Mouse (Mus musculus): ENCODE measurements around the gene Agrn. TPM values are rescaled to one million over a fixed set of nuclear protein-coding genes. Genes with fewer than 3 reads are reported as not detected.

The Agrn gene
- polyA plus RNA-seq, 1 experiment from 2014 or later = 83.7 TPM

DNA sequence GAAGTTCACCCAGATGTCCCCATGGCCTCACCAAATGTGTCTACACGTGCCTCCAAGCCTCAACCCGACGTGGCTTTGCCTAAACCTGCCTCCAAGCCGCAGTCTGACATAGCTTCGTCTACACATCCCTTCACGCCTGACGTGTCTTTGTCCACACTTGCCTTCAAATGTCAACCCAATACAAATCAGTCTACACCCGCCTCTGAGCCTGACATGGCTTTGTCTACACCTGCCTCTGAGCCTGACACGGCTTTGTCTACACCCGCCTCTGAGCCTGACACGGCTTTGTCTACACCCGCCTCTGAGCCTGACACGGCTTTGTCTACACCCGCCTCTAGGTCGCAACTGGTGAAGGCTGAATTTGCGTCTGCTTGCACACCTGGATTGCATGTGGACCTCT, 20.6 kb upstream of the Agrn start:
- Histone ChIP-seq H3K4me3 (no peak overlapping the region), H3K27ac (no peak overlapping the region), H3K4me1 (0 out of 2 replicates have a peak, but pooled peaks cover 5% of the 10 kb centered on the region), H3K27me3 (no peaks in the 10 kb centered on the region), H3K4me2 (no peak overlapping the region), H3K9ac (no peak overlapping the region), H3K36me3 (peaks cover 12% of the 10 kb centered on the region; the same call in 1 of the 2 replicates), H3K9me3 (no peaks in the 10 kb centered on the region)
- no peak for ATAC-seq (ENCODE audit: insufficient number of reproducible peaks, insufficient read depth, low FRiP score, low TSS enrichment, low read depth)
- 74% methylated on average over 16 of the region's 16 CpGs for WGBS

DNA sequence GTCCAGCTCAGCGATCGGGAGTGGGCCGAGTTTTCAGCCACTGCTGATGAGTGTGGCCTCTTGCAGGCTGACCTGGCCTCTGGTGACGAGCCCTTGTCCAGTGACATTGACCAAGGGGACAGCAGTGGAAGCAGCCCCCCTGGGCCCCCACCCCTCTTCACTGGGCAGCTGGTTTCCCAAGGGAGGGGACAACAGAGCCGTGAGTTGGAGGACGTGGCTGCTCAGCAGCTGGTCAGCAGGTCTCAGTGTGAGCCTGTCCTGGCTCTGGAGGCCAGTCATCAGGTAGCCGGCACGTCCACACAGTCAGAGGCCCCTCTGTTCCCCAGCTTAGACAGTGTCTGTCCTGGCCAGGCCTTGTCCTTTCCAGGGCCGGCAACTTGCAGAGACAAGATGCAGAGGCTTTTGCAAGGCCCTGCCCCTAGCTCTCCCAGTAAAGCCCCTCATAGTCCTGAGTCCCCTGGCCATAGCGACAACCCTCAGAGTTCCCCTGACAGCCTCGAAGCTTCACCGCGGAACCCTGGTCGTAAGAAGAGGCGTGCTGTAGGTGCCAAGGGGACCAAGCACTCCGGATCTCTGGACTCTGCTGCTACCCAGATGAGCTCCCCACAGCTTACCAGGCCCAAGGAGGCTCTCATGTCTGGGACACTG, 19.9 kb upstream of the Agrn start:
- H3K27ac ChIP-seq = no peak overlapping the region
- ATAC-seq (ENCODE audit: insufficient number of reproducible peaks, insufficient read depth, low FRiP score, low TSS enrichment, low read depth) = no peak

DNA sequence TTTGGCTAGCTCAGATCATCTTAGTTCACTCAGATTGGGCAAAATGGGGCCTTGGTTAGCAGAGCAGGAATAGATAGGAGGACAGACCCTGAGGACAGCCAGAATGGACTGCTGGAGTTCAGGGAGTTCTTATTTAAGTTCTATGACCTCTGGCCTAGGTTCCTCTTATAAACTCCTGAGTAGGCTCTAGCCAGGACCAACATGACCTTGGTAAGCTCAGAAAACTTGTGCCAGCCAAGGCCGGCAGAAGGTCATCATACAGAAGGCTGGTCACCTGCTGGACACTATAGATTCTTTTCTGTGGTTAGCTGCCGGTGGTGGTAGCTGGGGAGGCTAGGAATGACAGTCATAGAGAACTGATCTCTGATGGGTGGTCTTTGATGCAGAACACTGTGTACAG, 18.9 kb upstream of the Agrn start:
- Histone ChIP-seq H3K9me3 (no peaks in the 10 kb centered on the region), H3K4me2 (no peak overlapping the region), H3K9ac (no peak overlapping the region), H3K4me1 (0 out of 2 replicates have a peak, but pooled peaks cover 5% of the 10 kb centered on the region), H3K36me3 (no peaks in the 10 kb centered on the region), H3K27me3 (no peaks in the 10 kb centered on the region), H3K4me3 (no peak overlapping the region), H3K27ac (no peak overlapping the region)
- WGBS = 85% methylated on average over 2 of the region's 2 CpGs
- no peak for ATAC-seq (ENCODE audit: insufficient number of reproducible peaks, insufficient read depth, low FRiP score, low TSS enrichment, low read depth)

More for the DNA sequence above, 19.9 kb upstream of the Agrn start:
- Histone ChIP-seq H3K27me3 (no peaks in the 10 kb centered on the region), H3K4me3 (no peak overlapping the region), H3K4me1 (0 out of 2 replicates have a peak, but pooled peaks cover 5% of the 10 kb centered on the region), H3K4me2 (no peak overlapping the region), H3K9ac (no peak overlapping the region), H3K9me3 (no peaks in the 10 kb centered on the region), H3K36me3 (peaks cover 6% of the 10 kb centered on the region; the same call in 1 of the 2 replicates)
- 84% methylated on average over 16 of the region's 16 CpGs for WGBS

DNA sequence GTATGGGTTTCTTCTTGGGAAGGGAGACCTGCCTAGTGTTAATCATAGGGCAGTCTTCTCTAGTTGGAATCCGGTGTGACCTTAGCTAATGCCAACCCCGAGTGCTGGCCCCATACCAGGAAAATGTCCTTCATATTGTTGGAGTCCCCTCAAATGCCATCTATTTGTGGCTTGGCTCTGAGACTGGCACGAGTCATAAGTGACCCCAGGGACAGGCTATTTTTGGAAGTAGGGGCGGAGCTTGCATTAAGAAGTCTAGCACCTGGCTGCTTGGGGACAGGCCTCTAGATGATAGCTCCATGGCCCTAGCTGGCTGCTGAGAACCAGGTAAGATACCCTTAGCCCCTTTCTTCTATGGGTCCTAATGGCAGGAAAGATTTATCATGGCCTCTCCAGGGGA, 18.4 kb upstream of the Agrn start, which contains the start of gene Perm1:
TSS of gene Perm1 (plus strand) at position 220 of the 400 bp plus-strand sequence.
- ATAC-seq (ENCODE audit: insufficient number of reproducible peaks, insufficient read depth, low FRiP score, low TSS enrichment, low read depth) = no peak
- no peak within 1 kb of the TSS for H3K4me2 ChIP-seq
- 0 out of 2 replicates have a peak, but pooled peaks cover 5% of the 10 kb centered on the region for H3K4me1 ChIP-seq
- no peaks in the 10 kb centered on the region for H3K36me3 ChIP-seq
- no peak within 1 kb of the TSS for H3K4me3 ChIP-seq
- H3K9me3 ChIP-seq = no peaks in the 10 kb centered on the region
- no peak within 1 kb of the TSS for H3K27ac ChIP-seq
- no peaks in the 10 kb centered on the region for H3K27me3 ChIP-seq
- WGBS = 74% methylated on average over 4 of the region's 4 CpGs
- no peak within 1 kb of the TSS for H3K9ac ChIP-seq

DNA sequence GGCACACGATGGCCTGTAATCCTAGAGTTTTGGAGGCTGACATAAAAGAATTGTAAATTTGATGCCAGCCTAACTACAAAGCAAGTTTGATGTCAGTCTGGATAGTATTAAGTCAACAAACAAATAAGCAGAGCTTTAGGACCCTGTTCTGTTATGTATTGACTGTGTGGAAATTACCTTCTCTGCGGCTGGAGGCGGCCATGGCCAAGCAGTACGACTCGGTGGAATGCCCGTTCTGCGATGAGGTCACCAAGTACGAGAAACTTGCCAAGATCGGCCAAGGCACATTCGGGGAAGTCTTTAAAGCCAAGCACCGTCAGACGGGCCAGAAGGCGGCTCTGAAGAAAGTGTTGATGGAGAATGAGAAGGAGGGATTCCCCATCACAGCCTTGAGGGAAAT, 15.8 kb upstream of the Agrn start:
- 92% methylated on average over 13 of the region's 13 CpGs for WGBS
- Histone ChIP-seq H3K27me3 (no peaks in the 10 kb centered on the region), H3K4me2 (no peak overlapping the region), H3K4me3 (no peak overlapping the region), H3K27ac (no peak overlapping the region), H3K4me1 (0 out of 2 replicates have a peak, but pooled peaks cover 5% of the 10 kb centered on the region), H3K9ac (no peak overlapping the region), H3K9me3 (no peaks in the 10 kb centered on the region), H3K36me3 (no peaks in the 10 kb centered on the region)
- ATAC-seq (ENCODE audit: insufficient number of reproducible peaks, insufficient read depth, low FRiP score, low TSS enrichment, low read depth) = no peak

DNA sequence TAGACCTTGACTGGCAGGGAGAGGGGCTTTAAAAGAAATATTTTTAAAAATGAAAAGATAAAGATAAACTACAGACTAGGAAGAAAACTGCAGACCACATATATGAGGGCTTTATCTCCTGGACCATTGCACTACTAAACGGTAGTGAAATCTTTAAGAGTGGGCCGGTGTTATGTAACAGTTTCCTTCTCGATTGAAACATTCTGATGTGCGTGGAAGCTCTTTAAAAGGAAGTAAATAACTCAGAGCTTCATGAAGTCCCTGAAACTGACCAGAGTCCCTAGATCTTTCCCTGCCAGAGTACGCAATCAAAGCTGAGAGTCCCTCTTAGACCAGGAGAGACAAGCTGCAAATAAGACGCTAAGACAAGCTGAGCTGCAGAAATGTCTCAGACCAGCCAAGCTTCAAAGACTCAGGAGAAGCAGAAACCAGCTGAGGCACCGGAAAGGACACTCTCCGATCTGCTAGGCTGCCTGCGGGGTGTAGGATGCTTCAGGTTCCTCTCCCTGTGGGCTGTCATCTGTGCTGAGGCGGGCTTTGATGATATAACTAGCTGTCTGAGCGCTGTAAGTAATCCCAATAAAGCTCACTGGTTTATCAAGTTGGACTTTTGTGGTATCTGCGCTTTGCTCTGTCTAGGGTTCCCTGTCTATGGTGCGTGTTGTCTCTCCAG, 12.8 kb upstream of the Agrn start:
- no peak for ATAC-seq (ENCODE audit: insufficient number of reproducible peaks, insufficient read depth, low FRiP score, low TSS enrichment, low read depth)
- Histone ChIP-seq H3K27ac (no peak overlapping the region), H3K4me2 (no peak overlapping the region), H3K4me1 (no peaks in the 10 kb centered on the region), H3K4me3 (no peak overlapping the region), H3K36me3 (no peaks in the 10 kb centered on the region), H3K27me3 (peaks cover 8% of the 10 kb centered on the region), H3K9ac (no peak overlapping the region), H3K9me3 (no peaks in the 10 kb centered on the region)
- WGBS = 69% methylated on average over 13 of the region's 13 CpGs

DNA sequence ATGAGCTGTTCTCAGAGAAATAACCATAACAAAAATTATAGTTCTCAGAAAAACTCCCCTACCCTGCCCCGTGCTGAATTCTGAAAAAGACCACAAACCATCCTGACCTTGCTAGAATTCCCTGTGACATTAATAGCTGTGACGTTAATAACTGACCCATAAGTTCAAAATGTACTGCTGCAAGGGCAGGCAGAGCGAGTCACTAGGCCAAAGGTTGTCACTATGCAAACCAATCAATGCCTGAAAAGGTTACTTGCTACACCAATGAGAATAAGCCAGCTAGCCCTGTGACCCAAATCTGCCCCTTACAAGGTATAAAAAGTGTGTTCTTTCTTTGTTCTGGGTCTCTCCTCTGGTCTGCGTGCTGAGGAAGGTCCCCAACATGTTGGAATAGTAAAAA, 11.6 kb upstream of the Agrn start:
- no peak for ATAC-seq (ENCODE audit: insufficient number of reproducible peaks, insufficient read depth, low FRiP score, low TSS enrichment, low read depth)
- H3K27me3 ChIP-seq = peaks cover 21% of the 10 kb centered on the region
- H3K9me3 ChIP-seq = no peaks in the 10 kb centered on the region
- H3K9ac ChIP-seq = no peak overlapping the region
- peaks cover 7% of the 10 kb centered on the region for H3K4me1 ChIP-seq
- H3K27ac ChIP-seq = no peak overlapping the region
- no peak overlapping the region for H3K4me2 ChIP-seq
- no peaks in the 10 kb centered on the region for H3K36me3 ChIP-seq
- WGBS = 87% methylated on average over 4 of the region's 4 CpGs
- H3K4me3 ChIP-seq = no peak overlapping the region

DNA sequence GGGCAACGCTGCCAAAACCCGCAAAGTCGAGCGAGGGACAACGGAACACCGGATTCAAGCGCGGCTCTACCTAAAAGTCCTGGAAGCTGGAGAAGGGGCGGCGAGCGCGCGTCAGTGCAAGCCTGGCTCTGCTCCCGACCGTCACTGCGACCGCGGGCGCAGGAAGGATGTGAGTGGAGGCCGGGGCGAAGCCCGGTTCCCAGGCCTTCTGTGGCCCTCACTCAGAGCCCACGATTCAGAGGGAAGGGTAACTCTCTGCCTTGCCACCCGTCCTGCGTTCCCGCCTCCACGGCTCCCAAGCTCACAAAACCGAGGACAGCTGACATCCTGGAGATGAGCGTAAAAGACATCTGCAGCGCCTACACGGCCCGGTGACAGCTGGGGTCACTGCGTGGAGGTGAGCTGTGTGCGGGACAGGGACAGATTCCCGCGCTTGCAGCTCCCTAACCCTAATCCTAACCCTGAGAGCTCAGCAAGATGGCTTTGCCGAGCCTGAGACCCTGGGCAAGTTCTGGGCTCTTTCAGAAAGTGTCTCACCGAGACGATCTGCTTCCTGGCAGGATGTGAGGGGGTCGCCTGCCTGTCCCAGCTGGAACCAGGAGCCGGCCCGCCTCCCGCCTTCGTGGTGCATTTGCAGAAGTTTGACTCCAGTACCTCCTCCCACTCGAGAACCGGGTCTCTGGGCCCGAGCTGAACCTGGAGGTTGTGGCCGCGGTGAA, 6.3 kb upstream of the Agrn start:
- under 1% methylated on average over 49 of the region's 49 CpGs for WGBS
- no peak for ATAC-seq (ENCODE audit: insufficient number of reproducible peaks, insufficient read depth, low FRiP score, low TSS enrichment, low read depth)
- peaks cover 39% of the 10 kb centered on the region for H3K27me3 ChIP-seq
- H3K9me3 ChIP-seq = no peaks in the 10 kb centered on the region
- no peak overlapping the region for H3K27ac ChIP-seq
- H3K36me3 ChIP-seq = no peaks in the 10 kb centered on the region
- peaks cover 20% of the 10 kb centered on the region for H3K4me1 ChIP-seq
- peak overlapping the region; percentile 75 for H3K9ac ChIP-seq
- H3K4me3 ChIP-seq = peak overlapping the region; percentile 57
- peak overlapping the region; percentile 98 for H3K4me2 ChIP-seq

DNA sequence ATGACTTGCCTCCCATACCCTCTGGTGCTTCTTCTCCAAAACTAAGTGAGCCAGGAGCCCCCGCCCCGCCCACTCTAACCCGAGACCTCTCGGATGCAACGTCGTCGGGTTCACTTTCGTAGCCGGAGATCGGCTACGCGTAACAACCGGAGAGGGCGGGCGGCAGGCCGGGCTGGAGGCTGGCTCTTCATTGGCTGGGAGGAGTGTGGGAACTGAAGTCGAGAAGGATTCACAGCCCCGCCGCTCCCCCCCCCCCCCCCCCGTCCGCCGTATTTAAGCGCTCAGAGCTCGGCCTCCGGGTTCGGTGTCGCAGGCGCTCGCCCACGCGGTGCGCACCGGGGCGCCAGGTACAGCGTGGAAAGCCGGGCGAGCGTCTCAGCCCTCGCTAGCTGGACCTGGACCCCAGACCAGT, 5.7 kb upstream of the Agrn start, which contains the start of gene AW011738:
TSS of gene AW011738 (plus strand) at position 304 of the 412 bp plus-strand sequence.
- WGBS = under 1% methylated on average over 32 of the region's 39 CpGs
- Histone ChIP-seq H3K4me1 (peaks cover 20% of the 10 kb centered on the region), H3K9me3 (no peaks in the 10 kb centered on the region), H3K9ac (peak within 1 kb of the TSS; percentile 75), H3K4me2 (peak within 1 kb of the TSS; percentile 98), H3K27ac (no peak within 1 kb of the TSS), H3K4me3 (peak within 1 kb of the TSS; percentile 57), H3K27me3 (peaks cover 39% of the 10 kb centered on the region), H3K36me3 (no peaks in the 10 kb centered on the region)
- ATAC-seq (ENCODE audit: insufficient number of reproducible peaks, insufficient read depth, low FRiP score, low TSS enrichment, low read depth) = 0 out of 2 replicates have a peak, but pooled peaks have one; percentile 38

DNA sequence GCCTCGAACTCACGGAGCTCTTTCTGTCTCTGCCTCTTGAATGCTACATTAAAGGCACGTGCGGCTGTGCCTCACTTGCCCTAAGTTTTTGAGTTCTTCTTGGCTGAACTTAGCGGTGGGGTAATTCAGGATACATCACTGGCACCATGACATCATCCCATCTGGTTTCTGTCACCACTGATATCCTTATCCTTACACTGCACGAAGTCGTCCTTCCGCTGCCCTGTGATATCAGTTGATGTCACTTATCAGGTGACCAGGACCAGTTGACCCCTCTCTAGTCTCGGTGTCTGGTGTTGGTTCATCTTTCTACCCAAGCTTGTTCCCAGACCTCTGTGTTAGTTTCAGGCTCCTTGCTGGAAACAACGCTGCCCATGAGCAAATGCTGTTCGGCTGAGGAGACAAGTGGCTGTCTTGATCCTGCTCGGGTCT, 5.2 kb upstream of the Agrn start:
- WGBS = 37% methylated on average over 12 of the region's 12 CpGs
- H3K36me3 ChIP-seq = no peaks in the 10 kb centered on the region
- H3K4me1 ChIP-seq = peaks cover 22% of the 10 kb centered on the region
- H3K4me2 ChIP-seq = peak overlapping the region; percentile 98
- no peak for ATAC-seq (ENCODE audit: insufficient number of reproducible peaks, insufficient read depth, low FRiP score, low TSS enrichment, low read depth)
- peaks cover 39% of the 10 kb centered on the region for H3K27me3 ChIP-seq
- H3K4me3 ChIP-seq = peak overlapping the region; percentile 57
- no peaks in the 10 kb centered on the region for H3K9me3 ChIP-seq
- no peak overlapping the region for H3K27ac ChIP-seq
- peak overlapping the region; percentile 75 for H3K9ac ChIP-seq

DNA sequence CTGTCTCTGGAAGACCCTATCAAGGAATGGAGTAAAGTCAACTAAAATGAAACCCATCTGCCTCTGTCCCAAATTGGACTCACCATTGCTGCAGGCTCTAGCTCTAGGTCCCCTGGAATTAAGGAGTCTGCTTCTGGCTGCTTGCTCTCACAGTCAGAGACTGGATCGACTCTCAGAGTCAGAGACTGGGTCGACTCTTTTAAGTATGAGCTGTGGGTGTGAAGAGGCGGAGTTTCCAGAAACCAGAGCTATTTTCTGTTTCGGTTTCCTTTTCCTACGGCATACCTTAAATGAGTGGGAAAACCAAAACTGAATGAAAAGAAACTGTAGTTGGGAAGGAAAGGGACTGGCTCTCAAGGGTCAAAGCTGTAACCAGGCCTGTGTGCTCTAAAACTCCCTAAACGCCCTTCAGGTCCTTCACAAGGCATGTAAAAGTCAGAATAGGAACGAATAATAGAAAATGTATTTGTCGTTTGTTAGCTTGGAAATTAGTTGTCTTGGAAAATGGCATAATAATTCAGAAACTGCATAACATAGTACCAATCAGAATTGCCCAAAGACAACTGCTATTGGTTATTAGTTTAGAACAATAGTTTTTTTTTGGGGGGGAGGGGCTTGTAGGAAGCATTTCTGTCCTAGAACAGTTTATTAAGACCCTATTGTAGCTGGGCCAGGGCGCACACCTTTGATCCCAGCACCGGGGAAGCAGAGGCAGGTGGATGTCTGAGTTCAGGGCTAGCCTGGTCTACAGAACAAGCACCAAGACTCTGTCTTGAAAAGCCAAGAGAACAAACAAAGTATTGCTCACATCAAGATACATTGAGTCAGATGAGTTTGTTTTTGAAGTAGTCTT, 3.6 kb upstream of the Agrn start, which contains the start of gene Isg15:
TSS of gene Isg15 (minus strand) at position 196 of the 853 bp plus-strand sequence.
- no peak for ATAC-seq (ENCODE audit: insufficient number of reproducible peaks, insufficient read depth, low FRiP score, low TSS enrichment, low read depth)
- Histone ChIP-seq H3K4me3 (no peak within 1 kb of the TSS), H3K9me3 (no peaks in the 10 kb centered on the region), H3K4me1 (peaks cover 30% of the 10 kb centered on the region), H3K4me2 (no peak within 1 kb of the TSS), H3K9ac (no peak within 1 kb of the TSS), H3K27me3 (peaks cover 35% of the 10 kb centered on the region), H3K27ac (no peak within 1 kb of the TSS), H3K36me3 (no peaks in the 10 kb centered on the region)
- 55% methylated on average over 10 of the region's 10 CpGs for WGBS
